Mouse (Mus musculus) bone marrow macrophage, adult 2 months (primary cell): ENCODE data around the gene Kcnk10.

ENCODE experiments used
- CTCF ChIP-seq: IDR thresholded peaks from 2 replicates; pipeline ENCODE4 v1.5.1; 2012; ENCODE audit warnings: low read depth, mild to moderate bottlenecking, low read length, moderate library complexity
- POLR2A ChIP-seq: IDR thresholded peaks from 2 replicates; pipeline ENCODE4 v1.6.1; 2012; ENCODE audit warnings: mild to moderate bottlenecking, low read depth, low read length, borderline replicate concordance

GRCm38 (mm10) chr12:98501045-98501444, 77.1 kb downstream of the Kcnk10 start:
- TF ChIP-seq CTCF, result no peak
- TF ChIP-seq POLR2A, result no peak
